Mouse (Mus musculus) lung, adult 10 weeks (tissue): ENCODE data around the gene 5530400C23Rik. TPM values are rescaled to one million over a fixed set of nuclear protein-coding genes. Genes with fewer than 3 reads are reported as not detected.

Source experiments
- polyA plus RNA-seq: library from polyadenylated mRNA; stranded (reverse); fragments of 350-450 nt; fragmentation: Illumina TruSeq; extraction: RNeasy Lipid Tissue Mini Kit (QIAGEN cat#74804); gene quantifications from one replicate; pipeline ENCODE4 v1.2.3, GENCODE M21; 2014; ENCODE audit warnings: low read depth, low replicate concordance; ENCODE audit not compliant: insufficient read depth

Gene 5530400C23Rik
- polyA plus RNA-seq, result not detected

GRCm38 (mm10) chr6:133291916-133292315, at the start of gene 5530400C23Rik:
TSS of gene 5530400C23Rik (plus strand) at chr6:133292216.

Other genes starting within 250 kb of the 5530400C23Rik start
- not detected for gene Tas2r140, start 236.4 kb upstream of the 5530400C23Rik start, polyA plus RNA-seq
- 45.0 TPM for gene Smim10l1, start 187.3 kb upstream of the 5530400C23Rik start, polyA plus RNA-seq